Mouse (Mus musculus) CD4-positive, CD25-positive, alpha-beta regulatory T cell, adult 4 months (primary cell): Measurements from ENCODE around the gene Gbx2. TPM values are rescaled to one million over a fixed set of nuclear protein-coding genes. Genes with fewer than 3 reads are reported as not detected.

Experiments used
- ATAC-seq: one replicate; pipeline ENCODE4 v1.8.0; 2017
- polyA plus RNA-seq, 2 experiments: library from polyadenylated mRNA; unstranded; fragments of 100-300 nt; shearing (Covaris generic); gene quantifications; one replicate each; pipeline ENCODE4 v1.2.1; 2017

The Gbx2 gene
- polyA plus RNA-seq, 2 experiments from 2014 or later = not detected

DNA sequence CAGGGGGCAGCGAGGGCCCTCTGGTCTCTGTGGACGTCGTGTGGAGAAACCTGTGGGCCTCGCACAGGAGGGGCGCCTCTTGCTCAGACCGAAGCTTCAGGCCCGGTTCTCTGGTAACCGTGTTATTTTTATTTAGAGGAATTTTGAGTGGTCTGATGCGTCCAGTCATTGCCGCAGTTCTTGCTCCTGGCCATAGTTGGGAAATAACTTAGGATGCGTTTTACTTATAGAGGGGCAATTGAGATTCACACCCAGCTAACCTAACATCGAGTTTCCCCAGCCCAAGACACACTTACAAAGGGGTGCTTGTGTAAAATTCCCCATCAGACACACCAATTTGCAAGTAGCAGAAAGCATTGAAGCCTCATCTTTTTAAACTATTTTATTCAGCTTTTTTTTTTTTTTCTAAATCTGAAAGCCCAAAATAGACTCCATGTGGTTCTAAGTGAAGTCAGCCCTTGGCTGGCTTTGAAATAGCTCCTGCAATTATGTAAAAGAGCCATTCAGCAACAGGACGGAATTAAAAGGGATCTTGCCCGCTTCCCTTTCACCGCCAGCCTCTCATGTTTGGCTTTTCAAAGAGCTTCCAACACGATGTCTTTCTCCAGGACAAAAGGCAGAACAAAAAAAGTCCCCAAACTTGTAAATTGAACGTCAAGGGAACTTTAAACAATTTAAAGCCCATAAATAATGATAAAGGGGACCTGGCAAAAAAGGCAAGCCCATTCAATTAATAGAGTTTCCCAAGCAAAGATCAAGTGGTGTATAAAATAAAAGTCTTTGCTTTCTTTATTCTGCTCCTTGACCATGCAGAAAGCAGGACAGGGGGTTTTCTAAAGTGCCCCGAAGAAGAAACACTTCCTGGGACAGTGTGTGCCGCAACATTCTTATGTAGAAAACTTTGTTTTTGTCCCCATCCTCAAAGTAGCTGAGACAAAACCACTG is 3.6 kb upstream of the Gbx2 start:
- ATAC-seq = no peak

DNA sequence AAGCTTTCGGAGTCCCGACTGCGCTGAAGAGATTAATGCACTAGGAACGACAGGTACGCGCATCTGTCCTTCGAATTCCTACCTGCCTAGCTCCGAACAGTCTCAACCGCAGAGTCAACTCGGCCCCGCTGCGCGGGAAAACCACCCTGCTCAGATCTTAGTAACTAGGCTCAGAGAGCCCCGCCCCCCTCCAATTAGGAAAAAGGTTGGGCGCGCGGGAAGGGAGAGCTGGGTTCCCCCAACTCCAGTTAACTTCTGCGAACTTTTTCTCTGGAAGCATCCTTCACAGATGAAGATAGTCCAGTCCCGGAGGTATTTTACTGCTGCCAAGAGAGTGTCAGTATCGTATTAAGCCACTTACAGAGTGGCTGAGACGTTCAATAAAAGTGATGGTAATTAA is 2.8 kb upstream of the Gbx2 start:
- ATAC-seq = no peak

DNA sequence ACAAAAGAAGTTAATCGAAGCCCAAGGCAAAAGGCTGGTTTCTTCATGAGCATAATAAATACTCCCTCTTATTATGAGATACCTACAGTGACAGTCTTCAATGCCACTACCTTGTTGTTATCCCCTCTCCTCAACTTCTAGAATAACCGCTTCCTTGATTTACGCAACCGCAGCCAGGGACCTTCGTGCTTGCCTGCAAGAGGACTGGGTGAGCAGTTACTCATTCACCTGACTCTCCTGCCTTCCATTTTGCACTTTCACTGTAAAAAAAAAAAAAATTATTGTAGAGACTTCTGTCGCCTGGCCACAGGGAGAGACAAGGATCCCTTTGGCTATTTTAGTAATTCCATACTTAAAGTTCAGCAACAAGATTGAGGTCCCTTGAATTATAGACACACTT is 2.0 kb upstream of the Gbx2 start:
- ATAC-seq = no peak

DNA sequence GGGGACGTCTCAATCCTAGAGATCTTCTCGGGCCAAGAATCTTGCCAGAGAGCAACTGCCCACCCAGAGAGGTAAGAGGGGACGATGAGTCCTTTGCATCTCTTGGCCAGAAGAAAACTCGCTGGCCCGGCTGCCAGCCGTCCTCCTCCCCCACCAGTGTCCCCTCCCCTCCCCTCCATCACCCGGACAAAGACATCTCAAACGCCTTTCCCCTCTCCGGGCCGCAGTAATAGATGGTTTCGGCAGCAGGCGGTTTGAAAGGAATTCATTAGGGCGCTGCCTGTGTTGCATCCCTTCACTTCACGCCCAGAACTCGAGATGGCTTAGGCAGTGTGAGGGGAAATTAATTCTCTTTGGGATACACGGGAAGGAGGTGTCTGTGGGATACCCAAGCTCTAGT is 1.6 kb upstream of the Gbx2 start:
- no peak for ATAC-seq

DNA sequence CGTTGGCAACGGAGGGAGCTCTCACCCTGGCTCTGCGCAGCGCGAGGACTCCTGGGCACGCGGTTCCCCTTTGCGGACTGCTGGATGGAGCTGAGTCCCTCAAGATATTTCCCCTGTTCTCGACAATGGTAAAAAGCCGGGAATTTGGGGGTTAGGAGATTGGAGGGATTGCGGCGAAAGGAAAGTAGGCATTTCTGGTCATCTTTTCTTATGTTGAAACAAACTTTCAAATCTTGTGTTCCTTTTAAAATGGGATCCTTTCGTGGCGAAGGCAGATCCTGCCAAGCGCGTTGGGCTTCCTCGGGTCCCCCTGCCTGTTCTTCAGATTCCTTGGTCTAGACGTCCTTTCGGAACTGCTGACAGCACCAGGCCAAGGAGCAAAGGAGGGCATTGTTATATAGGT is 1.0 kb upstream of the Gbx2 start:
- ATAC-seq = no peak

DNA sequence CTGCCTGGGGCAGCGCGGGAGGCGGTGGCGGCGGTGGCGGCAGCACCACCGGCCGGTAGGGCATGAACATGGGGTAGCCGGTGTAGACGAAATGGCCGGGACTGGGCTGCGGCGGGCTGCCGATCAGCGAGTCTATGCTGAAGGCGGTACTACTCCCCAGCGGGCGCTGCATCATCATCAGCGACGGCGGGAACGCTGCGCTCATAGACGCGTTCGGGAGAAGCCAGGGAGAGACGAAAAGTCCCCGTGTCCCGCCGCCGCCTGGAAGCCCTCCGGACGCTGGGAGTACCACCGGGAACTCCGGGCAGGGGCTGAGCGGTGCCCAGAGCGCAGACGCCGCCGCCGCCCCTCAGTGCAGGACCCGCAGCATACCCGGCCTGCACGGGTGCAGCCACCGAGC is 428 bp downstream of the Gbx2 start:
- no peak for ATAC-seq

DNA sequence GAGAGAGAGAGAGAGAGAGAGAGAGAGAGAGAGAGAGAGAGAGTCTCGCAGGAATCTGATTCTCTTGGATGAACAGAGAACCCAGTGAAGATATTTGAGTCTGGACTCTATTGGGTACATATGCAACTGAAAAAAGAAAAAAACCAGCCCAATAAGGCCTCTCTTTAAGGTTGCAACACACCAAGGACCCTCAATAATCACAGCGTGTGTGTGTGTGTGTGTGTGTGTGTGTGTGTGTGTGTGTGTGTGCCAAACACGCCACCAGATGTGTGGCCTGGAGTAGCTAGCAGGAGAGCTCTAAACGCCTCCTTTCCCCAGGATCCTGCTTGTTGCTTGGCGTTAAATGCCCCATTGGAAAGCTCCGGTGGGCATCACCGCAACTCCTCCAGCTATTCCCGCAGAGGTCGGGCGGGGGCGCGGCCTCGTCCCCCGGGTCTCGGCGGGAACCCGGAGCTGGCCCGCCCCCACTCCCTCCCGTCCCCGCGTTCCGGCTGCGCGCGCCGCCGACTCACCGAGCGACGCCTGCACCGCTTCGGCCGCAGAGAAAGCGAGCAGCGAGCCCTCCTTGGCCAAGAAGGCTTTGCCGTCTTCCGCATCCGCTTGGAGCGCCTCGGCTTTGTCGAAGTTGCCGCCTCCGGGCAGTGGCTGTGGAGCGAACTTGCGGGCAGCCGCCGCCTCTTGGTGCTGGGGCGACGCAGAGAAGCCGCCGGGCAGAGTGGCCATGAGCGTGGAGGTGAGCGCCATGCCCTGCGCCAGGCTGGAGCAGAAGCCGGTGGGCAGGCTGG is 1.1 kb downstream of the Gbx2 start:
- no peak for ATAC-seq

DNA sequence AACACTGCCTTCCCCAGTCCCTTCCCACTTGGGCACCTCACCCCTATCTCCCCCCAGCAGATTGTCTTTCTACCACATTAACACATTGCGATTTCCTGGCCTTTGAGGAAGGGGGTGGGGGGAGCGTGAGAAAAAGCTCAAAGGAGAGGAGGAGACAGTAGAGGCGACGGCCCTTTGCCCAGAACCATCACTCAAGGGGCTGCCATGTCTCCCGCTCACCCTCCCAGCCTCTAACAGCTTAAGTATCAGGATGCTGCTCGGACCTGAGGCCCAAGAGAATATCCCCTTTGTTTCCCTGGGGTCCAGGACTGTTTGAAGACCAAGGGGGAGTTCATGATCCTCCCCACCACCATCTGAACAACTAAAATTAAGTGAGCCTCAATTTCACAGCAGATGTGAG is 1.8 kb downstream of the Gbx2 start:
- ATAC-seq = no peak

DNA sequence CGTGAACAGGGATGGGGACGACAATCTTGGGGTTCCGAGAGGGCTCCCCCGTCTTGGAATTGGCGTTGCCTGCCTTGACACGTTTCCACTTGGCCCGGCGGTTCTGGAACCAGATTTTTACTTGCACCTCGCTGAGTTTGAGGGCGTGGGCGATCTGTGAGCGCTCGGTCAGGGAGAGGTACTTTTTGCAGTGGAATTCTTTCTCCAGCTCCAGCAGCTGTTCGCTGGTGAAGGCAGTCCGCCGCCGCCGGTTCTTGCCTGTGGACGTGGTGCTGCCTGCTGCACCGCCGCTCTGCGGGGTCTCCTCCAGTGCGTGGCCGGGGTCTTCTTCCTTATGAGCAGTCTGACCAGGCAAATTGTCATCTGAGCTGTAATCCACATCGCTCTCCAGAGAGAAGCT is 2.3 kb downstream of the Gbx2 start:
- ATAC-seq = no peak

DNA sequence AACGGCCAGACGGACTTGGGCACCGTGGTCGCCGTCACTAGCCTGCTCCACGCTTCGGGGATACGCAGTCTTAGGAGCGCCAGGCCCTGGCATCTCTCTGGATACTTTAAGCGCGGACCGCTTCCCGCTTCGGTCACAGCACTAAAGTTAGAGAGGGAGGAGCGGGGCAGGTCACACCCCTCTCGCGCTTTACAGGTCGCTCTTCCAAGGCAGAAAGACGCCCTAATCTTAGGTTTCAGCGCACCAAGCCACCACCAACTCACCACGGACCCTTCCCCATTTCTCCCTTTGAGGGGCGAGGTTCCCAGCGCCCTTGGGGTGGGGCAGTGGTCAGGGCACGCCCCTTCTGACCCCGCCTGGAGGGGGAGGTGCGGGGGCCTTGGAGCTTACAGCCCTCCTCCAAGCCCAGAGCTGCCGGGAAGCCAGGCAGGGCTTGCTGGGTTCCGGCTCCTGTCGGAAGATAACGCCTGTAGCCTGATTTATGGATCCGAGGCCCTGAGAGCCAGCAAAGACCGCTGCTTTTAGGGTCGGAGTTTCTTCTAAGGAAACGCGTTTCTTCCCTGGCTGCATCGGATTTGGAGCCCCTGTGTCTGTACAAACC is 3.8 kb downstream of the Gbx2 start:
- ATAC-seq = no peak

DNA sequence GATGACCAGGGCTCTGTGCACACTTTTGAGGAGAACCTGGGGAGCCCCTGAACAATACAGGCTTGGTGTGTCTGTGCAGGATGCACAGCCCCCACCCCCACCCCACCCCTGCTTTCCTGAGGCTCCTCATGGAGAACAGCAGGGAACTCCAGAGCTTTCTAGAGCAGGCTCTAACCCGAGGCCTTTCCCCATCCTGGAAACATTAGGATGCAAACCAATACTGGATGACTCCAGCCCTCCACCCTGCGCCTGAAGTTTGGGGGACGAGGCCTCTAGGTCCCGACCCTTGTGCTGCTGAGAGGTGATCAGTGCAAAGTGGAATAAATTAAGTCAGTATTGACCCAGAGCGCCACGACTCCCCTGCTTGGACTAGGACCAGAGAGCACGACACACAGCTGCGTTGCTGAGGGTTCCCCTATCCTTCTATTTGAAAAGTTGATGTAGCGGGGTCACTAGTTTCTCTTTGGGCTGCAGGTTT is 4.4 kb downstream of the Gbx2 start:
- no peak for ATAC-seq

DNA sequence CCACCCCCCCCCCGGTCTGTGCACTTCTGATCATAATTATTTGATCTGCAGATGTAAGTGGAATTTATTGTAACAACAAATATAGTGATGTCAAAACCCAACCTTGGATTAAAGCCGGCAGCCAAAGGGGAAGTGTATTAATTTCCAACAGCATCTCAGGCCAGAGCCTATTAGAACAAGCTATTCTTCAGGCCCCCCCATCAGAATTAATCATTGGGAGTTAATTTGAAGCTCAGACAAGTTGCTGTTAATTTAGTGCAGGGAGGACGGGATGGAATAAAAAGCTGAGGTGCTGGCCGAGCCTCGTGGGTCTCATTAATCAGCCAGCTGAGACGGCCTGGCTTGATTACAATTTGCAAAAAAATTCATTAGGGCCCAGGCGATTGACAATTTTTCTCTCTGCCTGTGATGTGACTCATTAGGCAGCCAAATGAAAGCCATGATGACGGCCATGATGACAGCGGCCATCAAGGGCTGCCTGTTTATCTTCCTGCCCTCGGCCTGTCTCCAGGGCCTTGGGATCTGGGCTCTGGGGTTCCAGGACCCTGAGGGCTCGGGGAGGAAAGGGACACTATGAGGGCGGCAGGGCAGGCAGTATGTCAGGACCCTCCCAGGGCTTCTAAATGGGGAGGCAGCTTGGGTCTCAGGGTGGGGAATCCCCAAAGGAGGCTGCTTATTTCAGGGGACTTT is 5.3 kb downstream of the Gbx2 start:
- ATAC-seq = no peak

DNA sequence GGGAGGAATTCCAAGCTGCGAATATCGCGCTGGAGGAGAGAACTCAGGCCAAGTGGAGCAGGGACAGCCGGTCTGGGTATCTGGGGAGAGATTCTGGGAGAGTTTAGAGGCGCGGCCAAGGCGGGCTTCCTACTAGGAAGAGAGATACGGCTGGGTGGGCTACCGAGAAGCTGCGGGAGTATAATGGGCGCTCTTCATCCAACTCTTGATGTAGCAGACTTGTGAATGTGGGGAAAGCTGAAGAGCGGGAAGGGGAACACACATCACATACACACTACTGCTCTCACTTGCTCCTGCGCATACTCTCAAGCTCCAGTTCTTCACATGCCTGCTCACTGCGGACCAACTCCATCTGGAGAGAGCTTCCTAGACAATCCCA is 7.3 kb downstream of the Gbx2 start:
- no peak for ATAC-seq

DNA sequence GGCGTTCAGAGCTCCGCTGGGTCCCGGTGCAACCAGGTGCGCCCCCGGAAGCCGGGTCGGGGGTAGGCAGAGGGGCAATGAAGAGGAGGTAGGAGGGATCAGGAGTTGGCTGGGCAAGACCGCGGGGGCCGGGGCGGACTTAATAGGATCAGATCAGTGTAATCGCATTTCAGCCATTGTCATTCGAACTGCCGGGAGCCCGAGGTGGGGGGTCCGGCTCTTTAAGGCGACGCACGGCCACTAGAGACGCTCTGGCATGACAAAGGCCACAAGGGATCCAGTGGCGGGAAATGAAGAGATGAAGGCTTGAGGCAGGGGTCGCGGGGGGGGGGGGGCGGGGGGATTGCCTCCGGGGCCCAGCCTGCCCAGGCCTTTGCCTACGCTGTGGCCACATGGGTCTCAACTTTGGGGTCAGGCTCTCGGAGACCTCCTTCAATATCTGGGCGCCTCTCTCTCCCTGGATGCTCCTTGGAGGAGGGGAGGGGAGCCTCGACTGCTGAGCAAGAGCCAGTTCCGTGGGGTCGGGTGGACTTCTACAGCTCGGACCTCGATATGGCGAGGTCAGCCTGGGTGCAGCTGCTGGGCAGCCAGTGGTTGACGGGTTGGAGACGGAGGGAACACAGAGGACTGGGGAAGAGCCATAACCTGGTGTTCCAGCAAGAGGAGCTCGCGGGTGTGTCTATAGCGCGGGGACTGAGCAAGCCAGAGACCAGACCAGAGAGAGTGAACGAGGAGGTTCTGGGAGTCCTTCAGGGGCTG is 7.9 kb downstream of the Gbx2 start:
- ATAC-seq = no peak

DNA sequence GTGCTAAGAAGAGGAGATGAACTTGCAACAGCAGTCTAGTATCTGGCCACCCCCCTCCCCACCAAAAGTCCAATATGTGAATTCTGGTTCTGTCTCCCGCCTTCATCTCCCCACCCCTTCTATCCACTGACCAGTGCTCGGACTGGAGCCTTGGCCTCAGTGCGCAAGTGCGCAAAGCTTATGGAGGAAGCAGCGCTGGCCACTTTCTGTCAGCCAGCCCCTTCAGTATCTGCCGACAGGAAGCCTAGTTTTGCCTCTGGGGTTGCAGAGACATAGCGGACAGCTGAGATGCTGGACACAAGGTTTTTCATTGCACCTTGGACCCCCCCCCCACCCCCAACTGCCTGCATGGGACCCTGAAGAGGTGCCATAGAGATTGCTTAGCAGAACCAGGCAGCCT is 8.7 kb downstream of the Gbx2 start:
- no peak for ATAC-seq

DNA sequence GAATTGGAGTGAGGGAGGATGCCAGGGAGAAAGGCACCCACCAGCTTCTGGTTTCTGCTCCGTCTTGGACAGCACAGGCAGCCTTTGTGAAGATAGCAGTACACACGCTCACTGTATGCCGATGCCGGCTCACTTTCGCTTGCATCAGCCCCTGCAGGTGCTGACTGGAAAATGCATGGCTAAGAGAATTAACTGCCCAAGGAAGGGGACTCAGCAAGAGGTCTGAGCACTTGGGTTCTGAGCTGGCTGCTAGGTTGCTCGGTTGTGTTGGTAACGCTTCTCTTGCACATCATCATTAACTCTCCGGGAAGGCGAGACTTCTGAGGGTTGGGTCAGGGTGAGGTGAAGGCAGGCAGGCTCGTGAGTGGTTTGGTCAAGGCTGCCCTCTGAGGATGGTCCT is 9.2 kb downstream of the Gbx2 start:
- no peak for ATAC-seq

DNA sequence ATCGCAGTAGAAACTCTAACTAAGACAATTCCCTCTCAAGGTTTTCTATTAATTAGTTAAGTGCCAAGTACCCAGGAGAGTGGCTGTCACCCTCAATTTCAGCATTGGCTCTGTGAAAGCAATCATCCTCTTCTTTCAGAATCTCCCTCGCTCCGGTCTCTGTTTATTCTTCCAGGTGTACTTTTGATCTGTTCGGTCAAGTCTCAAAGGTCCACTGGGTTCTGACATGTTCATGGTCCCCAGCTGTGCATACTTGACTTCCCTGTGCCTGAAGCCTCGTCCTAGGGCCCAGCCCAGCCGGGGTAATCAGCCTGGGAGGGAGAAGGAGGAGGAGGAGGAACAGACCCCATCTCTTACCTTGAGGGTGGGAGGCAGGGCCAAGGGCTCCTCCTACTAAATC is 11.8 kb downstream of the Gbx2 start:
- no peak for ATAC-seq

DNA sequence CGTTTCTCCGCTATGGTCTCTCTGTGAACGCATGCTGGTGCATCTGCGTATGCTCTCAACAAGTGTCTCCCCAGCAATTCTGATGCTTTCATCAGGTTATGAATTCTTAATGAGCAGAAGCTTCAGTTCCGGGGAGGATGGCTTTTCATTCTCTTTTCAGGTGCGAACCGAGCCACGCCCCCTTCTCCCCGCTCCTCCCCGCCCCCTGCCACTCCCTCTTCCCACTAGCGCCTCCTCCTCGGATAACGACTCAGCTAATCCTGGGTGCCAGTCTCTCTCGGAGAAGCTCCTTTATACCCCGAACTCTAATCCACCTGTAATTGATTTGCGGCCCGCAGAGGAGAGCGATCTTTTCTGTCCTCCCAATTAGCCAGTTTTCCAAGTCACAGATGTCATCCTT is 12.9 kb downstream of the Gbx2 start:
- ATAC-seq = no peak

DNA sequence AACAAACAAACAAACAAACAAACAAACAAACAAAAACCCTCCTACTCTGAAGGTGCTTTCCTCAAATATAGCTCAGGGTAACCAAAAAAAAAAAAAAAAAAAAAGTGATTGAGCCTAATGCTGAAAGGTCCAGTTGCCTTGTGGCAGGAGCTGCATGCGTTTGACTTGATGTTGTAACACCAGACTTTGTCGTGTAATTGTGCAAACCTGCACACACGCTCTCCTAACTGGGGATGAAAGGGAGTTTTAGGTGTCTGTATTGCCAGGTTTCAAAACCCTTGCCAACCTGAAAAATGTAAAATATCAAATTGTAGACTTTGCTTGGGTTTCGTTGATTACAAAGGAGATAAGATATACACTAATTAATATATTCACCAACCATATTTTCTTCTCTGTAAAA is 17.4 kb downstream of the Gbx2 start:
- no peak for ATAC-seq

DNA sequence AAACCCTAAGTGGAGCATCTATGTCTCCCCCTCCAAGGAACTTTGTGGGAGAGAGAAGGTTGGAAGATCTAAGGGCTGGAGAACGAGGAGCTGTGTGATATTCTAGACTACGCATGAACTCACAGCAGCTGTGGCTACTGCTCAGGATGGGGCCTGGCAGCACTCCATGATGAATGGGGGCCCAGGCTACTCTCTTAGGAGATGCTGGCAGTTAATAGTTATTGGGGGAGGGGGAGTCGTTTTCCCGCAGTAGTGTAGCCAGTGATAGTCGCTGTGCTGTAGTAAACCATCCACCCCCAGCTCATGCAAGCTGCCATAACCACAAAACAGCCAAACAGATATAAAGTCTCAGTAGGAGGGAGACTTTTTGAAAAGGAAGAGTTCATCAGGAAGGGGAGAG is 18.6 kb downstream of the Gbx2 start:
- no peak for ATAC-seq

DNA sequence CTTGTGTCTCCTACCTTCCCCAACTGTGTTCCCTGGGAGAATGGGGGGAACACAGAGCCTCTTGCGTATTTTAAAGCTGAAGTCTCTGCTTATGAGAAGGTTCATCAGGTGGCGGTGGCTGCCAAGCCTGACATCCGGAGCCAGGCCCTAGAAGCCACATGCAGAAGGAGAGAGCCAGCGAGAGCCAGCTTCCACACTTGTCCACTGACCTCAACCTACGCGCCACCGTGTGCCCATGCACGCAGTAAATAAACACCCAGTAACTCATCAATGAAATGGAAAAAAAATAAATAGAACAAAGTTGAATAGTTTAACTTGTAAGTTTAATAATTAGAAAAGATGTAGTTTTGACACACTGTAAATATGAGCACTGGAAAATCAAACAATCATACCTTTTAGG is 21.2 kb downstream of the Gbx2 start:
- ATAC-seq = no peak

DNA sequence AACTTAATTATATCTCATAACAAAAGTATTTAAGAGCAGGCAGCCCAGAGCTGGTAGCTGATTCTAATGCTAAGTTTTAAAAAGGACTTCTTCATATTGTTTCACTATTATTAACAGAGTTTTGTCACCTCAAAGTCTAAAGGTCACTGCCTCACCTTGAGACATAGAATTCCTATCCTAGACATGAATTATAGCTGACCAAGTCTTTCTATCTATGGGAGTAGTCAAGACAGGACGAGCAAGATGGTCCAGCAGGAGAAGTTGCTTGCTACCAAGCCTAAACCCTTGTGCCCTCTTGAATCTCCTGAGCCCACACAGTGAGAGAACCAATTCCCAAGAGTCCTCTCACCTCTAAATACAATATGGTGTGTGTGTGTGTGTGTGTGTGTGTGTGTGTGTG is 28.3 kb downstream of the Gbx2 start:
- ATAC-seq = no peak
